Mouse (Mus musculus): ENCODE measurements around the gene Xpc. TPM values are rescaled to one million over a fixed set of nuclear protein-coding genes. Genes with fewer than 3 reads are reported as not detected.

Xpc gene
- polyA plus RNA-seq, 1 experiment from 2014 or later: 27.3 TPM

- Histone ChIP-seq H3K4me2 (replicated peaks) (peak overlapping the region; percentile 74), H3K9ac (peak overlapping the region; percentile 72), H3K4me1 (peaks cover 23% of the 10 kb centered on the region), H3K36me3 (peaks cover 22% of the 10 kb centered on the region), H3K9me3 (replicated peaks) (no peaks in the 10 kb centered on the region), H3K27ac (peak overlapping the region; percentile 70; the same call in 1 of the 2 replicates), H3K4me3 (peak overlapping the region; percentile 79), H3K27me3 (no peaks in the 10 kb centered on the region)
- no peak for ATAC-seq (ENCODE audit: low FRiP score)
- 35% methylated on average over 10 of the region's 10 CpGs for WGBS
Observed at GRCm38 (mm10) chr6:91514737-91515362, 838 bp downstream of the Xpc start.

GRCm38 (mm10) chr6:91514135-91514534, 1.6 kb downstream of the Xpc start:
- no peak for ATAC-seq (ENCODE audit: low FRiP score)
- Histone ChIP-seq H3K4me2 (replicated peaks) (0 out of 2 replicates have a peak overlapping the region, but pooled peaks have one; percentile 74), H3K4me1 (peaks cover 23% of the 10 kb centered on the region), H3K36me3 (peaks cover 19% of the 10 kb centered on the region), H3K27ac (no peak overlapping the region), H3K9me3 (replicated peaks) (no peaks in the 10 kb centered on the region), H3K9ac (no peak overlapping the region), H3K4me3 (no peak overlapping the region), H3K27me3 (no peaks in the 10 kb centered on the region)

GRCm38 (mm10) chr6:91510211-91510610, 5.5 kb downstream of the Xpc start:
- no peak for ATAC-seq (ENCODE audit: low FRiP score)
- peaks cover 41% of the 10 kb centered on the region for H3K36me3 ChIP-seq
- H3K9me3 ChIP-seq (replicated peaks): no peaks in the 10 kb centered on the region
- no peak overlapping the region for H3K4me3 ChIP-seq
- no peak overlapping the region for H3K27ac ChIP-seq
- H3K9ac ChIP-seq: no peak overlapping the region
- H3K4me1 ChIP-seq: peaks cover 14% of the 10 kb centered on the region; the same call in 1 of the 2 replicates
- no peaks in the 10 kb centered on the region for H3K27me3 ChIP-seq
- WGBS: 83% methylated on average over 10 of the region's 10 CpGs
- no peak overlapping the region for H3K4me2 ChIP-seq (replicated peaks)

- Histone ChIP-seq H3K27ac (no peak overlapping the region), H3K9ac (no peak overlapping the region), H3K9me3 (replicated peaks) (no peaks in the 10 kb centered on the region), H3K4me1 (peaks cover 6% of the 10 kb centered on the region; the same call in 1 of the 2 replicates), H3K27me3 (no peaks in the 10 kb centered on the region), H3K36me3 (peaks cover 50% of the 10 kb centered on the region), H3K4me2 (replicated peaks) (no peak overlapping the region), H3K4me3 (no peak overlapping the region)
- ATAC-seq (ENCODE audit: low FRiP score): no peak
- WGBS: 41% methylated on average over 7 of the region's 7 CpGs
Observed at GRCm38 (mm10) chr6:91509326-91509725, 6.4 kb downstream of the Xpc start.

GRCm38 (mm10) chr6:91508041-91508440, 7.6 kb downstream of the Xpc start:
- no peaks in the 10 kb centered on the region for H3K9me3 ChIP-seq (replicated peaks)
- no peak overlapping the region for H3K4me3 ChIP-seq
- WGBS: 90% methylated on average over 3 of the region's 3 CpGs
- no peak overlapping the region for H3K9ac ChIP-seq
- H3K4me2 ChIP-seq (replicated peaks): no peak overlapping the region
- no peak for ATAC-seq (ENCODE audit: low FRiP score)
- peaks cover 63% of the 10 kb centered on the region for H3K36me3 ChIP-seq
- H3K4me1 ChIP-seq: no peaks in the 10 kb centered on the region
- no peaks in the 10 kb centered on the region for H3K27me3 ChIP-seq
- no peak overlapping the region for H3K27ac ChIP-seq

- WGBS: 91% methylated on average over 5 of the region's 5 CpGs
- Histone ChIP-seq H3K27ac (no peak overlapping the region), H3K4me1 (no peaks in the 10 kb centered on the region), H3K9ac (no peak overlapping the region), H3K4me3 (no peak overlapping the region), H3K36me3 (peaks cover 81% of the 10 kb centered on the region), H3K4me2 (replicated peaks) (no peak overlapping the region), H3K27me3 (no peaks in the 10 kb centered on the region), H3K9me3 (replicated peaks) (no peaks in the 10 kb centered on the region)
- no peak for ATAC-seq (ENCODE audit: low FRiP score)
Observed at GRCm38 (mm10) chr6:91506036-91506435, 9.7 kb downstream of the Xpc start.

GRCm38 (mm10) chr6:91503302-91503701, 12.4 kb downstream of the Xpc start:
- Histone ChIP-seq H3K9me3 (replicated peaks) (no peaks in the 10 kb centered on the region), H3K27me3 (no peaks in the 10 kb centered on the region), H3K4me2 (replicated peaks) (no peak overlapping the region), H3K9ac (no peak overlapping the region), H3K4me3 (no peak overlapping the region), H3K27ac (no peak overlapping the region), H3K36me3 (peaks cover 95% of the 10 kb centered on the region), H3K4me1 (no peaks in the 10 kb centered on the region)
- WGBS: 77% methylated on average over 1 of the region's 1 CpGs
- no peak for ATAC-seq (ENCODE audit: low FRiP score)

GRCm38 (mm10) chr6:91494526-91494925, 21.2 kb downstream of the Xpc start:
- H3K27me3 ChIP-seq: no peaks in the 10 kb centered on the region
- H3K9me3 ChIP-seq (replicated peaks): no peaks in the 10 kb centered on the region
- 87% methylated on average over 8 of the region's 8 CpGs for WGBS
- no peak overlapping the region for H3K9ac ChIP-seq
- H3K4me2 ChIP-seq (replicated peaks): no peak overlapping the region
- no peak for ATAC-seq (ENCODE audit: low FRiP score)
- H3K4me3 ChIP-seq: no peak overlapping the region
- no peak overlapping the region for H3K27ac ChIP-seq
- H3K36me3 ChIP-seq: peaks cover 92% of the 10 kb centered on the region
- no peaks in the 10 kb centered on the region for H3K4me1 ChIP-seq

GRCm38 (mm10) chr6:91493053-91493452, 22.6 kb downstream of the Xpc start:
- no peak overlapping the region for H3K4me2 ChIP-seq (replicated peaks)
- H3K9ac ChIP-seq: no peak overlapping the region
- no peak overlapping the region for H3K27ac ChIP-seq
- no peaks in the 10 kb centered on the region for H3K27me3 ChIP-seq
- no peaks in the 10 kb centered on the region for H3K9me3 ChIP-seq (replicated peaks)
- H3K4me1 ChIP-seq: no peaks in the 10 kb centered on the region
- peaks cover 89% of the 10 kb centered on the region for H3K36me3 ChIP-seq
- no peak overlapping the region for H3K4me3 ChIP-seq
- ATAC-seq (ENCODE audit: low FRiP score): no peak
- whole genome bisulfite sequencing: 90% methylated on average over 10 of the region's 10 CpGs

GRCm38 (mm10) chr6:91491004-91491403, 24.7 kb downstream of the Xpc start:
- Histone ChIP-seq H3K4me3 (no peak overlapping the region), H3K4me1 (no peaks in the 10 kb centered on the region), H3K36me3 (peaks cover 90% of the 10 kb centered on the region), H3K9ac (no peak overlapping the region), H3K9me3 (replicated peaks) (no peaks in the 10 kb centered on the region), H3K27me3 (no peaks in the 10 kb centered on the region), H3K27ac (no peak overlapping the region), H3K4me2 (replicated peaks) (no peak overlapping the region)
- WGBS: 65% methylated on average over 6 of the region's 6 CpGs
- ATAC-seq (ENCODE audit: low FRiP score): no peak

- Histone ChIP-seq H3K27me3 (no peaks in the 10 kb centered on the region), H3K4me2 (replicated peaks) (no peak overlapping the region), H3K4me1 (no peaks in the 10 kb centered on the region), H3K36me3 (peaks cover 90% of the 10 kb centered on the region), H3K9me3 (replicated peaks) (no peaks in the 10 kb centered on the region), H3K4me3 (no peak overlapping the region), H3K27ac (no peak overlapping the region), H3K9ac (no peak overlapping the region)
- WGBS: 87% methylated on average over 10 of the region's 10 CpGs
- ATAC-seq (ENCODE audit: low FRiP score): no peak
Observed at GRCm38 (mm10) chr6:91489872-91490271, 25.8 kb downstream of the Xpc start.

GRCm38 (mm10) chr6:91488496-91489212, 27.0 kb downstream of the Xpc start:
- Histone ChIP-seq H3K27ac (no peak overlapping the region), H3K27me3 (no peaks in the 10 kb centered on the region), H3K9ac (no peak overlapping the region), H3K4me1 (no peaks in the 10 kb centered on the region), H3K4me2 (replicated peaks) (no peak overlapping the region), H3K9me3 (replicated peaks) (no peaks in the 10 kb centered on the region), H3K4me3 (no peak overlapping the region), H3K36me3 (peaks cover 93% of the 10 kb centered on the region)
- 87% methylated on average over 9 of the region's 9 CpGs for WGBS
- no peak for ATAC-seq (ENCODE audit: low FRiP score)

Measured in hindbrain, embryonic 12.5 days (tissue).